ENCODE assay signal across 8 mouse cellular contexts in the genomic region with DNA sequence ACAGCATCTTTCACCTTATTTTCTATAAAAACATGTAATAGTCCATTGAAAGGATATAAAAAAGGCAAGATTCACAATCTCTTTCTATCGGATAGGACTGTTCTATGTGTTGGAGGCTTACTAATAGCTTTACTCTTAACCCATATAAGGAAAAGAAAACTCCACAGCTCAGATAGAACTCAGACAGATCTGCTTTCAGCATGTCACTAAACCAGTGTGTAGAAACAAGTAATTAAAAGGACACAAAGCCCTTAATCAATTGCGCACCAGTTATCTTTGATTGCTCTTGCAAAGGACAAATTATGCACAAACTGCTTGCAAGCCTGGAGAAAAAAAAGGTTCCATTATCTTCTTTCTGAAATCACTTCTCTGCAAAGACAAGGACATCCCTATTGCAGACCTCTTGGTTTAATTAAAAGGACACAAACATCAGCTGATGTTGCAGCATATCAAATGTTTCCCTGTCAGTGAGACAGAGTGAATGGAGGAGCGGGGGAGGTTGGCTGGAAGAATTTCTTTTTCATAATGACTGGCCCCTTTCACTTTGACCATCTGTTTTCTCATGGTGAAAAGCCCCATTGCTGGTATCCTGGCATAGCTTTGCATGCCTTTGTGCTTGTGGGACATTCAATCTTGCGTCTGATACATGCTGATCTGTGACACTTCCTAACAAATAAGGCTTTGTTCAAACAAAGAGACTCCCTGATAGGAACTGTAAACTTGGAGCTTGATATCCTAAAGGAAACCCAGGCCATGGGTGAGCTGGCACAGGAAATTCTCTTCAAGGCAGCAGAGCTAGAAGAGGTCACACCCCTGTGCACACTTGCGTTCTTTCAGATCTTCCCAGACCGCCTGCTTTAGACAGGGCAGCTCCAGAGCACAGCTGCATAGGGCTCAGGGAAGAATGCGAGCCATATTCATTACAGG.
A peak's percentile ranks its signal among the peaks of the same experiment; 100 is the strongest.
DNase-seq lines count a peak whose midpoint lies in the region; ATAC-seq lines count a peak whose summit lies in the region.

No protein-coding gene starts in this region.

- H3K27ac ChIP-seq in forebrain, embryonic 11.5 days (ENCODE audit: low read depth, low read length), result peak overlapping the region; percentile 76
- peak overlapping the region; percentile 91 for H3K27ac ChIP-seq in hindbrain, embryonic 12.5 days
- peak overlapping the region; percentile 85 for H3K27ac ChIP-seq in midbrain, embryonic 12.5 days (replicated peaks)

- ATAC-seq in forebrain, embryonic 11.5 days (replicated peaks; ENCODE audit: low FRiP score), result peak; percentile 84
- peak; percentile 88 for ATAC-seq in hindbrain, embryonic 12.5 days (ENCODE audit: low FRiP score)
- peak; percentile 83 for ATAC-seq in midbrain, embryonic 12.5 days (ENCODE audit: low FRiP score, low read depth)
- ATAC-seq in erythroblast, adult 5-6 weeks (replicated peaks; ENCODE audit: low FRiP score, poor library complexity, severe bottlenecking), result no peak

- H3K9me3 ChIP-seq in forebrain, embryonic 11.5 days (ENCODE audit: control insufficient read depth, low read length), result no peaks in the 10 kb centered on the region
- H3K9me3 ChIP-seq in hindbrain, embryonic 12.5 days (replicated peaks), result peaks cover 3% of the 10 kb centered on the region
- H3K9me3 ChIP-seq in midbrain, embryonic 12.5 days, result 0 out of 2 replicates have a peak, but pooled peaks cover 3% of the 10 kb centered on the region

- 10% methylated on average over 7 of the region's 7 CpGs for WGBS in forebrain, embryonic 11.5 days
- 13% methylated on average over 7 of the region's 7 CpGs for WGBS in hindbrain, embryonic 12.5 days
- 13% methylated on average over 7 of the region's 7 CpGs for WGBS in midbrain, embryonic 12.5 days

- intact Hi-C loops in left cerebral cortex, postnatal 14 days (cut with DNase I), result no loop called here

- peaks cover 11% of the 10 kb centered on the region; the same call in 1 of the 2 replicates for H3K4me1 ChIP-seq in forebrain, embryonic 11.5 days (replicated peaks; ENCODE audit: control insufficient read depth, insufficient read depth, low read length)
- H3K4me1 ChIP-seq in hindbrain, embryonic 12.5 days, result peaks cover 37% of the 10 kb centered on the region
- H3K4me1 ChIP-seq in midbrain, embryonic 12.5 days, result peaks cover 43% of the 10 kb centered on the region

- no peak overlapping the region for H3K4me3 ChIP-seq in forebrain, embryonic 11.5 days (ENCODE audit: low read depth, low read length)
- no peak overlapping the region for H3K4me3 ChIP-seq in hindbrain, embryonic 12.5 days
- H3K4me3 ChIP-seq in midbrain, embryonic 12.5 days, result no peak overlapping the region

- peak; percentile 23 for DNase-seq in ovary, adult 18-20 months (ENCODE audit: low spot score)
- no peak for DNase-seq in ovary, postnatal 14 days (ENCODE audit: low spot score)
- peak; percentile 64 for DNase-seq in forebrain, embryonic 11.5 days (ENCODE audit: low spot score)
- peak; percentile 21 to 50 for DNase-seq in left cerebral cortex, postnatal 14 days (ENCODE audit: low spot score in 2 of 2)
- DNase-seq in B cell, adult 2 months, result no peak

- H3K4me2 ChIP-seq in forebrain, embryonic 11.5 days (ENCODE audit: low read depth, low read length, severe bottlenecking), result peak overlapping the region; percentile 18; the same call in 1 of the 2 replicates
- H3K4me2 ChIP-seq in hindbrain, embryonic 12.5 days (replicated peaks), result no peak overlapping the region
- H3K4me2 ChIP-seq in midbrain, embryonic 12.5 days (replicated peaks), result no peak overlapping the region

- no peak overlapping the region for H3K9ac ChIP-seq in forebrain, embryonic 11.5 days (ENCODE audit: low read length)
- H3K9ac ChIP-seq in hindbrain, embryonic 12.5 days, result no peak overlapping the region
- H3K9ac ChIP-seq in midbrain, embryonic 12.5 days (replicated peaks), result no peak overlapping the region

- H3K36me3 ChIP-seq in forebrain, embryonic 11.5 days (ENCODE audit: control insufficient read depth, insufficient read depth, low read length), result no peaks in the 10 kb centered on the region
- no peaks in the 10 kb centered on the region for H3K36me3 ChIP-seq in hindbrain, embryonic 12.5 days
- H3K36me3 ChIP-seq in midbrain, embryonic 12.5 days, result no peaks in the 10 kb centered on the region

- H3K27me3 ChIP-seq in forebrain, embryonic 11.5 days (ENCODE audit: control insufficient read depth, insufficient read depth, low read length), result no peaks in the 10 kb centered on the region
- H3K27me3 ChIP-seq in hindbrain, embryonic 12.5 days, result no peaks in the 10 kb centered on the region
- no peaks in the 10 kb centered on the region for H3K27me3 ChIP-seq in midbrain, embryonic 12.5 days

Comparison
In these comparisons a context has a peak if more than half of its experiments do, and no peak if none do; other contexts are left out.
1. DNase-seq: peak in ovary, adult 18-20 months (single experiment), forebrain, embryonic 11.5 days (single experiment) and left cerebral cortex, postnatal 14 days (2 of 2); none in ovary, postnatal 14 days (single experiment) and B cell, adult 2 months (0 of 2).
2. Peak in every context shown above with its lines, with median percentiles within 50 percentile points of each other: H3K27ac ChIP-seq.